Mouse (Mus musculus): Measurements from ENCODE around the gene Ticam1.
A peak's percentile ranks its signal among the peaks of the same experiment; 100 is the strongest.

The Ticam1 gene

GRCm38 (mm10) chr17:56290388-56291170, 14.0 kb upstream of the Ticam1 start:
- DNase-seq (ENCODE audit: low spot score), result peak; percentile 97

GRCm38 (mm10) chr17:56289371-56290331, 13.1 kb upstream of the Ticam1 start:
- peak; percentile 47 for DNase-seq (ENCODE audit: low spot score)

DNA sequence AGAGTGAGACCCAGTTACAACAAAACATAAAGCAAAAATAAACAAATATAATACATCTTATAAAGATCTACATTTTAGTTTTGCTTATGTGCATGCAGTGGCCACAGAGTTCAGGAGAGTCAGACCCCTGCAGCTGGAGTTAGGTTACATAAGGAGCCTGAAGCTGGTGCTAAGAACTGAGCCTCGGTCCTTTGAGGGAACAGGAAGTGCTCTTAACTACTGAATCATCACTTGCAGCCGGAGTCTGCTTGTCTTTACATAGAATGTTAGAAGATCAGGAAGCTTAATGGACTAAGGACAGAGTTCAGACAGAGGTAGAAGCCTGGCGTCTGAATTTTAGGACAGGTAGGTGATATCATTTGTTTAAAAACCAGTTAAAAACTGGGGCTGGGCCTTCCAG, 12.3 kb upstream of the Ticam1 start:
- DNase-seq (ENCODE audit: low spot score), result no peak

GRCm38 (mm10) chr17:56287830-56288229, 11.2 kb upstream of the Ticam1 start:
- peak; percentile 75 for DNase-seq (ENCODE audit: low spot score)

DNA sequence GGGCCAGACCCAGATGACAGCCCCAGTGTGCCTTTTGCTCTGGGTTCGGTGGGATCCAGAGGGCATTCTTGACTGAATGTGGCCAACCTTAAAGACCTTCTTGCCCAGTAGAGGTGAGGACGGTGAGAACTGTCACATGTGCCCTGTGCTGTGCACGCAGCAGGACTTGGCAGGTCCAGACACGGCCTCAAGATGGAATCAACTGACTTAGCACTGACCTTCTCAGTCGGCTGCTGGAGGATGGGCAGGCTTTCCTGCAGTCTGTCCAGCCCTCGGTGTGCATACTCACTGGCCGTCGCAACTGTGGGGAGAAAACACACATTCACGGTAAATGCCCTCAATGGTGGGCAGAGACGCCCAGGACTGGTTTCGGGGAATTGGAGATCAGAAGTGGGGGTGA, 9.4 kb upstream of the Ticam1 start:
- no peak for DNase-seq (ENCODE audit: low spot score)

DNA sequence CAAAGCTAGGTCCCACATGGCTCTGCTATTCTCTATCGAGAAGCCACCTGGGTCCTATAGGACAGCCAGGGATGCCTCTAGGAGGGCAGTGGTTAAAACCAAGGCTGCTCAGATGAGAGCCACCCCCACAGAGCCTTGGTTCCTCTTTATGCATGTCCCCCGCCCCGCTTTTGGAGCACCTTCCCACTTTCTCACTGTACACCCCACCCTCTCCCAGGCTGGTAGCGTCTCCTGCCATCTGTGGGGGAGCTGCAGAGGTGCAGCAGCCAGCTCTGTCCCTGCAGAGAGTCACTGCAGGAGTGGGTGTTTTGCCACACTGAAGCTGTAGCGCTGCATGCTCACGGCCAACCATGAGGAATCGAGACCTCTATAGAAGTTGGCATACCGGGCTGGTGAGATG, 6.7 kb upstream of the Ticam1 start:
- no peak for DNase-seq (ENCODE audit: low spot score)

DNA sequence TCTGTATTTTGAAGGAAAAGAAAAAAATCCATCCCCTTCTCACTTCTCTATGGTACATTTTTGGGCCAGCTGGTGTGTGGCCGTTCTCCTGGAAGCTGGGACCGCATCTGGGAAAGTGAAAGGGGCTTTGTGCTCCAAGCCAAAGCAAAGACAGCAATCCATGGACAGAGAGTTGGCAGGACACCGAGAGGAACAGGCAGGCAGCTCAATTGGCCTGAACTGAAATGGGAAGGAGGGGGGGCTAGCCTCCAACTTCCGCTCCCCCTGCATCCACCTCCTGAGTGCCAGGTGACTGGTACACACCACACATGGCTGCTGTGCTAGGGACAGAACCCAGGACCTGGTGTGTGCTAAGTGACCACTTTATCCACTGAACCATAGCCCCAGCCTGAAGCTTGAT, 6.2 kb upstream of the Ticam1 start:
- no peak for DNase-seq (ENCODE audit: low spot score)

GRCm38 (mm10) chr17:56281193-56281592, 4.6 kb upstream of the Ticam1 start:
- no peak for DNase-seq (ENCODE audit: low spot score)

DNA sequence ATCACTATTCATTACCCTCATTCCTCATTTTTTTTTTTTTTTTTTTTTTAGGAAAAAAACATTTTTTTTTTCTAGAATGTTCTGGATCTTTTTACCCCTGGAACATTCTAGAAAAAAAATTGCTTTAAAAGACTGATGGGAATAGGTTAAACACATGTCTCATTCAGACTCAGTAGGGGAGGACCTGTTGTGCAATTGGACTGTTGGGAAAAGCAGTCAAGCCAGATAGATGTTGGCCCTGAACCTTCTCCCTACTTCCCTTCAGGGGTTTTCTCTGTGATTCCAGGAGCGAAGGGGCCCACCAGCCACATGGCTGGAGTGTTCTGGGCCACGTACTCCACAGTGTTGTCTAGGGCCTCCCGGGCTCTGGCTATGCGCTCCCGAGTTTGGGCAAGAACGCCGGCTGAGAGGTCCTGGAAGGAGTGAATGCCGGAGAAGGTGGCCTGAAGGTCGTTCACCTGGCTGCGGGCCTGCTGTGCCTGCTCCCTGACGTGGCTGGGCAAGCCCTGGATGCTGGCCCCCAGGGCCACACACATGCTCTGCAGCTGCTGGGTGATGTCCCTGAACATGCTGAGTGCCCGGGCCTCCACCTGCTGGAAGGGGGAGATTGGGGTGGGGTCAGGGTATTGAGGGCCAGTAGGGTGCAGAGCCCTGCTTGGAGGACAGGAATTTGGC, 3.0 kb upstream of the Ticam1 start:
- DNase-seq (ENCODE audit: low spot score), result no peak

GRCm38 (mm10) chr17:56278340-56278739, 1.8 kb upstream of the Ticam1 start:
- no peak for DNase-seq (ENCODE audit: low spot score)

- no peak for DNase-seq (ENCODE audit: low spot score)
Observed at GRCm38 (mm10) chr17:56277567-56277893, 944 bp upstream of the Ticam1 start.

GRCm38 (mm10) chr17:56275842-56276480, 625 bp downstream of the Ticam1 start:
- peak; percentile 42 for DNase-seq (ENCODE audit: low spot score)

DNA sequence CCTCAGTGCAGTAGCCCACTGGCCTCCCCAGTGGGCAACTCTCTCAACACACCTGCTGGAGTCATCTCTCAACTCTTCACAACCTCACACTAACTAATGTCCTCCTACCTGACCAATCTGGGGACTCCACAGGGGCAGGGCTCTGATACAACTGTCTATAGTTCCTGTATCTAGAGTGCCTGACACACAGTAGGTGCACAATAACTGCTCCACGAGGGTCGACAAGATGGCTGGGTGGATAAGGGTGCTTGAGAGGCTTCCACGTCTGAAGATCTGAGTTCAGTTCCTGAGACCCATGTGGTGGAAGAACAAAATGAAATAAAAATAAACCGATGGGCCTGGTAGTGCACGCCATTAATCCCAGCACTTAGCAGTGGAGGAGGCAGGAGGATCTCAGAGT, 2.6 kb downstream of the Ticam1 start:
- DNase-seq (ENCODE audit: low spot score), result no peak

GRCm38 (mm10) chr17:56273482-56273881, 3.1 kb downstream of the Ticam1 start:
- no peak for DNase-seq (ENCODE audit: low spot score)

- DNase-seq (ENCODE audit: low spot score), result no peak
Observed at GRCm38 (mm10) chr17:56272644-56273043, 3.9 kb downstream of the Ticam1 start.

DNA sequence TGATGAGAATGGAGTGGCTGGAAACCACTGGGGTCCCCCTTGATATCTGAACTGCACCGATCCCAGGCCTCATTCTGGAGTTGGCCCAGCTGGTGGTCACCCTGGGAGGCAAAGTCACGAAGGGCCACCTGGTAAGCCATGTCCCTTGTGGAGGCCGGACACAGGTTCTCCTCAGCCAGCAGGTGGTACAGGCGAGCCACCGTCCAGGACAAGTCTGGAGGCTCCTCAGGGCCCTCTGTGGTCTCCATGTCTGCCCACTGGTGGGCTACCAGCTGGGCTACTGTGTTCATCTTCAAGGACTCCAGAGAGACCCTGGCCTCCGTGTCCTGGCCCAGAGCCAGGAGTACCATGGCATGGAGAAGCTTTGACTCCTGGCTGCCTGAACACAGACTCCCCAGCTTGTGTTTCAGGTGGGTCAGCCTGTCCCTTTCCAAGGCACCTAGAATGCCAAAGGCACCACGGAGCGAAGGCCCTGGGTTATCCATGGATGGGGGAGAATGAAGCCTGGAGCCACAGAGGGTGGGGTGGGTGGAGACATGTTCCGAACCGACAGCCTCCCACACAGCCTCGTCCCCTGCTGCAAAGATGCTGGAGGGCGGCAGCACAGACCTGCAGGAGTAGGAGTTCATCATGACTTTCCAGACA, 4.9 kb downstream of the Ticam1 start:
- DNase-seq (ENCODE audit: low spot score), result no peak

- DNase-seq (ENCODE audit: low spot score), result no peak
Observed at GRCm38 (mm10) chr17:56269741-56270140, 6.8 kb downstream of the Ticam1 start.

DNA sequence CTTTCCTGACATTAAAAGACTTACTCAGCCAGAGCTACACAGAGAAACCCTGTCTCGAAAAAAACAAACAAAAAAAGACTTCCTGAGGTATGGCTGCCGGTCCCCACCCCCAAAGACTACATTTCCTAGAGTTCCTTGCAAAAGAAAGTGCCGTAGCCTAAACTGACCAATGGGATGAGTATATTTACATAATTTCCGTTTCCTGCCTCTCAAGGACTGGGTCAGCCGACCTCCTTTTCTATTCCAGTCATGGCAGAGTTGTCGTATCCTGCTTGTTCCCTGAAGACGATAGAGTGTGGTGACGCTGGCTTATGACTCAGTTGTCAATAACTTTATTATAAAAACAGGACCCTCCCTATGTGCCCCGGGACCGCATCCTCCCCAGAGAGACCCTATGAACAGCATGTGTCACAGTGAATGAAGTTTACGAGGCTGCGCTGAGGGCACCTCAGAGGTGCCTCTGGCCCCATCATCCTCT, 7.4 kb downstream of the Ticam1 start:
- peak; percentile 70 for DNase-seq (ENCODE audit: low spot score)

GRCm38 (mm10) chr17:56266271-56266670, 10.3 kb downstream of the Ticam1 start:
- DNase-seq (ENCODE audit: low spot score), result peak; percentile 77

GRCm38 (mm10) chr17:56265869-56266268, 10.7 kb downstream of the Ticam1 start:
- DNase-seq (ENCODE audit: low spot score), result no peak

GRCm38 (mm10) chr17:56265011-56265410, 11.6 kb downstream of the Ticam1 start:
- no peak for DNase-seq (ENCODE audit: low spot score)

Data from MN1 (cell line).